Mouse (Mus musculus): Measurements from ENCODE around the gene Erich4.

Gene Erich4

DNA sequence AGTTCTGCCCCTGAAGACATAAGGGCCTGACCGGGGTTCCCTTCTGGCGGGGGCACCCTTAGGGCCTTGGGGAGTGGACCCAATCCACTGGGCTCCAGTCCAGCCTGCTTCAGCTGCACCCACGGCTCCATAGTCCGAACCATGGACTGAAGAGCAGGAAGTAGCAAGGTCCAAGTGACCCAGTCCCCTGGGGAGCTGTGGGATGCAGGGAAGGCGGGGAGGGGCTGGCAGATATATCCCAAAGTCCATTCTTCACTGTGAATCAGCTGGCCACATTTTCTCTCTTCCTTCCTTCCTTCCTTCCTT, at the start of gene Erich4:
TSS of gene Erich4 (minus strand) at position 187 of the 306 bp plus-strand sequence.
- peak; percentile 16 for DNase-seq

DNA sequence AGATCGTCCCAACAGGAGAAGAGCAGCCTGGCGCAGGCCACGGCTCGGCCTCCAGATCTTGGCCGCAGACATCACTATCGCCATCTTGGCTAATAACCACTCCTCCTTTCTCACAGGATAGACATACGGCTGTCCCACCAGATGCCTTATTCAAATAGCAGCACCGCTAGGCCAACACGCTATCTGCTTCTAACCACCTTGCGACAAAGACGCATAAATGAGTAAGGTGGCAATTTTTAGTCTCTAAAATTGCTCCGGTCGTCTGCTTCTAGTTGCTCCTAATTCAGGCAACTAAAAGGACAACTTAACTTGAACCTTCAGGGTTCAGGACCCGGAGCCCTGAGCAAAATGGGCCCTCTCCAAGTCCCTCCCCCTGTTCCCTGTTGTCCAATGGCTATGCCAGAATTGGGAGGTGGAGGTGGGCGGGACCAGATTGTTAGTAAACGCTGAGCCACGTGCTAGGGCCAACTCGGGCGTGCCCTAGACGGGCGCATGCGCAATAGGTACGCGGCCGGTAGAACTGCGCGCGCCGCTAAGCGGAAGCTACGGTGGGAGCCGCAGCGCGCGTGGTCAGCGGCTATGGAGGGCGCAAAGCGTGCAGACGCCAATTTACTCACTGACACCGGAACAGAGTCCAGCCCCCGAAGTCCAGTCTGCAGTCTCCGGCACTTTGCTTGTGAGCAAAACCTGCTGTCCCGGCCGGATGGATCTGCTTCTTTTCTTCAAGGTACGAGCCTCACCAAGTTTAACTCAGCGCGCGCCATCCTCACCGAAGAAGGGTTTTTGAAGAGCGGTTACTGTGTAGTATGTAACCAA, 43.2 kb upstream of the Erich4 start, which contains the start of the genes Bckdha and Exosc5:
TSS of gene Bckdha (minus strand) at position 325 of the 816 bp plus-strand sequence.
TSS of gene Exosc5 (plus strand) at position 508 of the 816 bp plus-strand sequence.
- DNase-seq: peak; percentile 100

- DNase-seq: peak; percentile 56
Observed at GRCm38 (mm10) chr7:25657785-25658184, 42.1 kb upstream of the Erich4 start.

GRCm38 (mm10) chr7:25655601-25656428, 40.1 kb upstream of the Erich4 start:
- peak; percentile 73 for DNase-seq

GRCm38 (mm10) chr7:25652244-25652759, 36.6 kb upstream of the Erich4 start:
- no peak for DNase-seq

GRCm38 (mm10) chr7:25651281-25651680, 35.6 kb upstream of the Erich4 start:
- no peak for DNase-seq

DNA sequence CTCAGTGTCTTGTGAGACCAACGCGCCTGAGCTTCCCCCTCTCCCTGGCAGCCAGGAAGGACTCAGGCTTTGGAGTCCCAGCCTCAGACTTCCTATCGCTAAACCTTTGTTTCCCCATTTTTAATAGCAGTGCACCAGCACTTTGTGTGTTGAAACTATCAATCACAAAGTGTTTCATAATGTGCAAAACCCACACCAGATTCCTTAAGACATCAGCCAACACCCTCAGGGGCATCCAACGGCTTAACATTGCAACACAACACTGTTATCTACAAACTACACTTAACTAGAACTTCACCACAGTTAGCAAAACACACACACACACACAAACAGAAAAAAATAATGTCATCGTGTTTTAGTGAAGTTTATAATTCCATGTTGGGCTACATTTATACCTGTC, 34.1 kb upstream of the Erich4 start:
- DNase-seq: no peak

- no peak for DNase-seq
Observed at GRCm38 (mm10) chr7:25647574-25648123, 32.0 kb upstream of the Erich4 start.

DNA sequence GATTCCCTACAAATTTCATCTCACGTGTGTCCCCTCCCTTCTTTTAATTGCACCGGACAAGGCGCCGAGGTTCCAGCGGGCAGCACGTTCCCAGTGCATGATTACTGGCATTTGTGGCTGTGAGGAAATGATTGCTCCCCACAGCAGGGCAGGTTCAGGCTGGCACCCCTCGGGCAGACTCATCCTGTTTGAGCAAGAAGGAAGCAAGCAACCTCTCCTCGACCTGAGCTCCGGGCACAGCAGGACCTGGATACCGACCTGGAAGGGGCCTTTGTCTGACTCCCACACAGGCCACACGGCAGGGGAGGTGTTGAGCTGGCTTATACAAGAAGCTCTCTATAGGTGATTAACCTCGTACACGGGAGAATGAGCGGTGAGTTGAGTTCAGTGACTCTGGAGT, 29.4 kb upstream of the Erich4 start:
- DNase-seq: no peak

DNA sequence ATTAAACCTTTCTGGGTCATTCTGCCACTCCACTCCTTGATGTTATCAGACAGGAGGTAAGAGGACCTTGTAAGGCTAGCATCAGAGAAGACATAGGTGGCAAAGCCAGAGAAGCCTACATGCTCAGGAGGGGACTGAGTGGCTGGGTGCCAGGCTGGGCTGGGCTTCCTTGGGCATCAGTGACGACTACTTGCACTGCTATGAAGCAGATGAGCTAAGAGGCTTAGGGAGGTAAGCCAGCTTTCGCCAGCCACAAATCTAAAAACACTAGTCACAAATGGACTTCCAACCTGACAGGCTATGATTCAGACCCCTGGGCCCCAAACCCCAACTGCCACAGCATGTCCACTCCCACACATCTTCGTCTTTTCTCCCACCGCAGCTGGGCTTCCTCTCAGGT, 28.9 kb upstream of the Erich4 start:
- no peak for DNase-seq

DNA sequence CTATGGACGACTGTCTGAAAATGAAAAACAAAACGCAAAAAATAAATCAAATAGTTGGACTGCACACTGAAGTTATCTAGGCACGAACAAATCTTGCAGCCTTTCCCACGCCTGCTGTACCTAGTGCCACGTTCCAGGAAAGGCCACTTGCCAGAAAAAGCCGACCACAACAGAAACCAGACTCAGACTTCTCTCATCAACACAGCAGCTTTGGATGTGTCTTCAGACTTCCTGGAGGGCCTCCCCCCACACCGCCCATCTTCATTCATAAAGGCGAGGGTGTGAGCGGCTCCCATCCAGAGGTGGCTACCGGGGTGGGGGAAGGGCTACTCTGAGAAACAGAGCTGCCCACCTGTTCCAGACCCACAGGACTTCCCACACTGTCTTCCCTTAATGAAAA, 28.4 kb upstream of the Erich4 start:
- DNase-seq: no peak

- peak; percentile 78 for DNase-seq
Observed at GRCm38 (mm10) chr7:25639754-25640153, 24.1 kb upstream of the Erich4 start.

- no peak for DNase-seq
Observed at GRCm38 (mm10) chr7:25637099-25637498, 21.4 kb upstream of the Erich4 start.

DNA sequence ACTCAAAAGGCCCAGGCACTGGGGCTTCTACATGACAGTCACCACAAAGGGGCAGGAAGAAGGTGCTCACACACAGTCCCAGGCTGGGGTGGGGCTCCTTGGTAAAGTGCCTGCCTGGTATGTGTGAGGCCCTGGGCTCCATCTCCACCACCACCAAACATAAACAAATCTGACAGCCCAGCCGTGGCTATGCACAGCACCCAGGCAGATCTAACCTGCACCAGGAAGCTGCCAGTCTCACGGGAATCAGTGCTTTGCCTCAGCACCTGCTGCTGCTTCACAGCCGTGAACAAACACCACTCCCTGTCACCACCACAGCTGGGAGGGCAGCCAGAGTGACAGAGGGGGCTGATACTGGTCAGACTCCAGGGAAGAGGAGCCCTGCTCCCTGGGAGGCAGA, 20.7 kb upstream of the Erich4 start:
- no peak for DNase-seq

GRCm38 (mm10) chr7:25632679-25633078, 17.0 kb upstream of the Erich4 start:
- no peak for DNase-seq

DNA sequence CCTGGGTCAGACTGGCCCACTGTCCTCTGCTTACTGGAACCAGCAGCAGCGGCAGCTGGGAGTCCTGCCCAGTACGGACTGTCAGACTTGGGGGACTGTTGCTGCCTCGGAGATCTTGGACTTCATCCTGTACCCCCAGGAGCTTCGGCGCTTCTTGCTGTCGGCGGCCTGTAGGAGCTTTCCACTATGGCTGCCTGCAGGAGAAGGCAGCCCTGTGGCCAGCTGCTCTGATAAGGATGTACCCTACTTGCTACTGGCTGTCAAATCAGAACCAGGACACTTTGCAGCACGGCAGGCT, 12.6 kb upstream of the Erich4 start:
- DNase-seq: peak; percentile 41

- DNase-seq: peak; percentile 37
Observed at GRCm38 (mm10) chr7:25627431-25628322, 12.0 kb upstream of the Erich4 start.

DNA sequence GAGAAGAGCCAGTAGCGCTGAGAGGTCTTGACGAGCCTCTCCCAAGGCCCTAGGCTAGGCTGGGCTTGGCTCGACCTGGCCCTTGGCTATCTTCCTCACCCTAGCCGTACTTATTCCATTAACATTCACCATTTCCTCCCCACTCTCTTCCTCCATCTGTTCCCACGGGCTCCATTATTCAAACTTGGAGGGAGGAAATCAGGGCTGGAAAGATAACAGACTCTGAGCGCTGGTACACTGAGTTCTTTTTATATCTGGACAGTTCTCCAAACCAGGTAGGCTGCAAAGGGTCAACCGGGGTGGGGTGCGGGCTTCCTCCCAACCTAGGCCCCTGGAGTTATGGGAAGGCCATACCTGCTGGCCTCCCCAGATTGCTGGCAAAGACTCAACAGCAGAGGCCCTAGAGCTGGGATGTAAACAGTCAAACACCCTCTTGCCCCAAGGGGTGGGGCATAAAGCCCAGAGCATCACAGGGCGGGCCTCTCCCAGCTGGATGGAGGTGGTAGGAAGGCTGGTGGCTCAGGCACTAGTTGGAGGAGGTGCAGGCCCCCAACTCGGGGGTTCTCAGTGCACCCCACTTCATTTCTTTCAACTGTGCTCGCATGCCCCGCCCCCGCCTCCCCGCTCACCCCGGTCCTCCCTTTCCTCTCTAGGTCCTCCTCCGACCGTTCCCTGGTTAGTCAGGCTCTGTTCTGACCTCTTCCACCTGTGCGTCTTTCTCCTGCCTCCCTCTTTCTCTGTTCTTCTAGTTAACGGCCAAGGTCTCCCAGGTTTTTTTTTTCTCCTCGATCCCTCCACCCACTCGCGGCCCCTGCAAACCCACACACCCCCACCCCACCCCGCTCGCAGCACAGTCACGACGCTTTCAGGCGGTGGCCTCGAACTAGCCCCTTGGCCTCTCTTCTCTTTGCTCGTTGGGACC, 11.1 kb upstream of the Erich4 start, which contains the start of gene B3gnt8:
TSS of gene B3gnt8 (plus strand) at position 146 of the 922 bp plus-strand sequence.
- peak; percentile 73 for DNase-seq

- DNase-seq: peak; percentile 48
Observed at GRCm38 (mm10) chr7:25625594-25626250, 10.0 kb upstream of the Erich4 start.

GRCm38 (mm10) chr7:25624851-25625250, 9.2 kb upstream of the Erich4 start:
- DNase-seq: peak; percentile 12
